Mouse (Mus musculus): ENCODE results near the gene Fcf1.

The Fcf1 gene

DNA sequence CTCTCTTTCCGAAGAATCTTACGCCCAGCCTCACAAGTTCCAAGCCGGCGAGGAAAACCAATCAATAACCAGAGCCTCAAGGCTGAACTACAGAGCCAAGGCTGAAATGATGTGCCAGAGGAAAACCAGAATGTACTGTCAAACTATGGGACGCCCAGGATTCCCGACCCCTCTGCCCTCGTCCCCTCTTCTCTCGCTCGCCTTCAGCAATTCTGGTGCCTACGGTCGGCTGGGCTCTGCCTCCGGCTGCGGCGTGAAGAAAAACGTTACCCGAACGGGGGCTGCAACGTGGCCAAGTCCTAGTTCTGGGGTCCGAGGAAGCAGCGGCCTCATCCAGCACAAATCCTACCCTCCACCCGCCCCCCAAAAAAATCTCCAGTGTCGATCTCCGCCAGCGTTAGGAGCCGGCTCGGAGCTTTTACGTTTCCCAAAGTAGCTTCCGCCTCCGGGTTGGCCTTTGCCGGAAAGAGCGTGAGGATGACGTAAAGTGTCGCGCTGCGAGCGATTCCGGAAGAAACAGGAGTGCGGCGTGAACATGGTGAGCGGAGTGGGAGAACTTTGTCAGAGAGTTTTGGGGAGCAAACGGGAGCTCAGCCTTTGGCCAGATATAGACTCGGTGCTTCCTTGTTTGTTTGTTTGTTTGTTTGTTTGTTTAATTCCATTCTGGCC, at the start of gene Fcf1, which contains the start of gene Arel1:
Gene Fcf1 (plus strand): TSS at position 470 of the 669 bp plus-strand sequence.
Gene Arel1 (minus strand): TSS at position 473 of the 669 bp plus-strand sequence.
- peak; percentile 64 for DNase-seq (ENCODE audit: low spot score)

DNA sequence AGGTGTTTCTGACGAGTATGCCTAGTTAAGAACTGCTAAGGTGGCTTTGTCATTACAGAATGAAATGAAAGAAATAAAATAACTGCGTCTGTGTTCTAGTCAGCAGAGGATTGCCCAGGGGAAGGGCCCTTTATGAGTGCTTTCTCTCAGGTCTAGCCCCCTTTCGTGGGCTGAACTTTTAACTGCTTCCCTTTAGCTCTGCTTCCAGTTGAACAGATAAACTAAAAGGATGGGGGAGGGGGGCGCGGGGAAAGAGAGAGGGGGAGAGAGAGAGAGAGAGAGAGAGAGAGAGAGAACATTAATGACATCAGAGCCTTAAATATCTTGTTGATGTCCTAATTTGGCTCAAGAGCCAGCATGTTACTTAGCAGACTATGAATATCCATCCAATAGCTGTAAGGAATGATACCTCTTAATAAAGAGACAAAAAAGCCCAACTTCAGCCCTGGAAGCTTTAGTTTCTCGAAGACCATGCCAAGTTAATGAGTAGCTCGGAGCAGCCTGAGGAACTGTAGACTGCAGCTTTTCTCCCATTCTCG, 48.7 kb upstream of the Fcf1 start:
- DNase-seq (ENCODE audit: low spot score) = no peak

DNA sequence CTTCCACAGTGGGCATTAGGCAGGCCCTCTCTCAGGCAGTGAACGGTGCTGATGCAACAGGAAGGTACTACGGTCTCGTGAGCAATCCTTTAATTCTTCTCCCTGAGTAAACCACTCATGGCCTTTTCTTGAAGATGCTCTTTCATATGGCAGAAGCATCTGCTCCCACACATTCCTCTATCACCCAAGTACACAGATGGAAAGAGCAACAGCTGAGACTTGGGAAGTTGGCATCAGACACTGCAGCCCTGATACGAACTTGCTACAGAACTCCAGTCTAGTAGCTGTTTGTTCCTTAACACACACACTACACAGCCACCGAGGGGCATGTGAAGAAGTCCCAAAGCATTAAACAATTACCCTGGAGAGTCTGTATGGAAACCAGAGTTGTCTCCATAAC, 46.4 kb upstream of the Fcf1 start:
- no peak for DNase-seq (ENCODE audit: low spot score)

DNA sequence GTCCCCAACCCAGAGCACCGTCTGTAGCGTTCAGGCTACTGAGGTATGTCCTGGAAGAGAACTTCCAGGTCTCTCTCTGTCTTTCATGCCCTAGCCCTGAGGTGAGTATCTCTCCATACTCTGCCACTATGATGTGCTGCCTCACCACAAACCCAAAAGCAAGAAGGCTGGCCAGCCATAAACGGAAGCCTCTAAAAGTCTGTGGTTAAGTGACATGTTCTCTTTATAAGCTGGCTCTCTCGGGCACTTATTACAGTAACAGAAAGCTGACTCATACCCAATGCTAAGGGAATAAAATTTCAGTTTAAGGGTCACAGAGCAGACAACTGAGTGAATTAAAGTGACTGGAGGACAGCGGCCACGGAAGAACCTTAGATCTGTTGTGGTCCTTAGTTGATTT, 44.2 kb upstream of the Fcf1 start:
- DNase-seq (ENCODE audit: low spot score) = no peak

DNA sequence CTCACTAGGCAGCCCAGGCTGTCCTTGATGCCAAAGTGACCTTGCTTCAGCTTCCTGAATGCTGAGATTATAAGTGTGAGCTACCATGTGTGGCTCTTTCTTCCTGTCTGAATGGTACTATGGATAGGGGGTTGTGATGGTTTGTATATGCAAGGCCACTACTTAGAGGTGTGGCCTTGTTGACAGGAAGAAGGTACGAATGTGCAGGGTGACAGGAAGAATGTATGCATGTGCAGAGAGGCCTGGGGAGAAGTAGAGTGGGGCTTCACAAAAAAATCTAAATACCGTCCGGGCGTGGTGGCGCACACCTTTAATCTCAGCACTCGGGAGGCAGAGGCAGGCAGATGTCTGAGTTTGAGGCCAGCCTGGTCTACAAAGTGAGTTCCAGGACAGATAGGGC, 38.5 kb upstream of the Fcf1 start:
- DNase-seq (ENCODE audit: low spot score) = no peak

DNA sequence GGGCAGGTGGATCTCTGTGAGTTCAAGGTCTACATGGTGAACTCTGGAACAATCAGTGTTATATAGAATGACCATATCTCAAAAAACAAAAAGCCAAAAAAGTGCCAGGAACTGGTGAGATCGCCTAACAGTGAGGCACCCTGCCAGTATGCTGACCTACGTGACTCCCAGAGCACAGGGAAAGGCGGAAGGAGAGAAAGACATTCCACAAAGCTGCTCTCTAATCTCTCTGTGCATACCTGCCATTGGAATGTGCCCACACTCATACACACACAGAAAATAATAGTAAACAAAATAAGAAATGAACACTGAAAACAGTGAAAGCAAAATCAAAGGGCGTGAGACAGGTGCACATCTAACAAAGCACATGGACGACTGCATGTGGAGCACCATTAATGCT, 35.4 kb upstream of the Fcf1 start:
- no peak for DNase-seq (ENCODE audit: low spot score)

DNA sequence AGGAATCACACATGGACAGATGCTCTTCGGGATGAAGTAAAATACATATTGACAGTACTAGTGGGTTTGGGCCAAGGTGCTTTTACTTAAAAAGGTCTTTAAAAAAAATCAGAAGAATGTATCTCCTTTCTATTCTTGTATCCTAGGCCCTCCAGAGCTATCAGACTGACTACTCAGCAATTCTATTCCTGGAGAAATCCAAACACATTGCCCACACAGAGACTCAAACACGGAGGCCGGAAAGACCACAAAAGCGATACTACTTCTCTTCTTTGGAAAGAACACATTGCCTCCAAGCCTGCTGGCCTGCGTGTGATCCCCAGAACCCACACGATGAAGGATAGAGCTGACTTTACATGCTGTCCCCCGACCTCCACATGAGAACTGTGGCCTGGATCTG, 31.6 kb upstream of the Fcf1 start:
- DNase-seq (ENCODE audit: low spot score) = no peak

DNA sequence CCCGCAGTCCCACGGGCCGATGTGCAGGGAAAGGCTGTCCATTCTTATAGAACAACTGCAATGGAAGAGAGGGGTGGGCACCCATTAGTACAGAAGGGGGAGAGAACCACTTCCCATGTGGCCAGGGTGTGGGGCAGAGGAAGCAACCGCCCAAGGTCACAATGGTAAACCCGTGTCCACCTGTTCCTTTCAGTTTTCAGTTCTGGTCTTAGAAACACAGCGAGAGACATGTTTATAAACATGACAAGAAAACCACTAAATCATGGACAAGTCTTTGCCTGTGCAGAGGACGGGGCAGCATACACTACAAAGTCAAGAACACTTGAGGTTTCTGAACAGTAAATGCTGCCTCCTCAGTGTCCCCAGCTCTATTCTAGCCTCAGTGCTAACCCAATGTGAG, 30.4 kb upstream of the Fcf1 start:
- no peak for DNase-seq (ENCODE audit: low spot score)

DNA sequence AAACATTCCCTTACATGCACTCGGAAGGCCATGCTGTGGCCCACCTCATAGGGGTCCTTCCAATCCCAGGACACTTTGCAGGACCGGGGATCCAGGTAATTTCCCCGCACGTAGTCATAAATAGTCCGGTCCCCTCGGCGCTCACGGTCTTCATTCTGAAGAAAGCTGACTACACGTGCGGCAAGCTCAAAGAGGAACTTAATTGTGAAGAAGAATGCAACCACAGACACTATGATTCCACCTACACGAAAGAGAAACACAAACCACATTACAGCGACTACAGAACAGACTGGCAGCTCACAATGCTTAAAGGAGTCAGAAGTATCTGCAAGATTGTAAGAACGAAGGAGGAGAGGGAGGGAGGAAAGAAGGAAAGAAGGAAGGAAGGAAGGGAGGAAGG, 29.0 kb upstream of the Fcf1 start:
- no peak for DNase-seq (ENCODE audit: low spot score)

DNA sequence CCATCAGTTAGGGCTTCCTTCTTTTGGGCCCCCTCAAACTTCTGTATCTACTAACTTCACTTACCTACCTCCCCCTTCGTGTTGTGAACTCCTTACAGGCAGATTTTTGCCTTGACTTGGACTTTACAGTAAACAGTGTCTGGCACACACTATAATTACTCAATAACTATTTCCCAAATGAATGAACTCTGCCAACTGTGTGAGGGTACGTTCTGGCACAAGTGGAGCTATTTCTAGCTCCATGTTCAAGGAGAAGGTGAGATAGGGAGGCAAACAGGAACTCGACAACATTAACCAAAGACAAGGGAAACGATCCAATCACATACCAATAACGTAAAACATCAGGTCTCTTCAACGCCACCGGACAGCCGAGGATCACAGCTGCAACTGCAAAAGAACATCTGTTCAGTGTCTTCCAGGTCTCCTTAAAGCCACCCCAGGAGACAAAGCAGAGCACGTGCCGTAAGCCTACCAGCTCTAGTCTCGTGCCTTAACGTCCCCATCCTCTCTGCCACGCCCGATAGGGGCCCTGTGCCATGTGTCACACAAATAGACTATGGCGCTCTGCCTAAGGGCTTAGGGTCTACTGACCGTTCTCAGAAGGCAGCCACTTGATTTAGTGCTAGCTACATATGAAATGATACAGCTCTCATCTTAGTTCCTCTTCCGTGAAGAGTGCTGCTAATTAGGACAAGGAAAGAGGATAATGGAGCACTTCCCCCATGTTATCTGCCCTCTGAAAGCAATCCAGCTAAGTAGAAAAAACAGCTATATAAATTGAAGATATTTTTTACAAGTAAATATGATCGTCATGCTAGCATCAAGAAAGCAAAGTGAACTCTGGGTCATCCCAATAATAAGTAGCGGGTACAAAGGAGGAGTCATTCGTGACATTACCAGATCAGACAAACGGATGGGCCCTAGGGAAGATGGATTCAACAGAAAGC, 27.4 kb upstream of the Fcf1 start:
- DNase-seq (ENCODE audit: low spot score) = no peak

DNA sequence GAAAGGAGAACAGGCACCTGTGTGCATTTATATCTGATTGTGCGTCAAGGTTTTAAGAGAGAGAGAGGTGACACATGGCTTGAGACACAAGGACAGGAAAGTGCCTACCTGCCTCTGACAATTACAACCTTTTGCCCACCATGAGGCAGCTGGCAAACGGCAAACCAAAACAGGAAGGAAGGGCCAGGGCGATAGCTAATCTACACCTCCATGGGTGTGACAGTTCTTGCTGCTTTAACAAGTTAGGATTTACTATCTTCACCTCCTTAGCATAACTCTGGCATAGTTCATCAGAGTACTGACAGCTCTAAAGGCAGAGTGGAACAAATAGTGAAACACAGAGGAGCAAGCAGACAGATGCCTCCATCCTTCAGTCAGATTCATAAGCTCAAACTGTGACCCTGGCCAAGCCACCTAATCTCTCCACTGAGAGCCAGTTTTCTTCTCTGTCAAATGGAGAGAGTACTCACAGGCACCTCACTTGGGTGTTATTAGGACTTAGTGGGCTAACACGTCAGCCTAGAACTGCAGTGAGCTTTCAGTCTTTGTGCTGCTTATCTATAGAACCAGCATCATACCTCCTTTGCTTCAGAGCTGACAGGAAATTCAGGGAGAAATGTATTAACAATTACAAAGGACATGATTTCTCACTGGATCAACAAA, 26.4 kb upstream of the Fcf1 start:
- no peak for DNase-seq (ENCODE audit: low spot score)

DNA sequence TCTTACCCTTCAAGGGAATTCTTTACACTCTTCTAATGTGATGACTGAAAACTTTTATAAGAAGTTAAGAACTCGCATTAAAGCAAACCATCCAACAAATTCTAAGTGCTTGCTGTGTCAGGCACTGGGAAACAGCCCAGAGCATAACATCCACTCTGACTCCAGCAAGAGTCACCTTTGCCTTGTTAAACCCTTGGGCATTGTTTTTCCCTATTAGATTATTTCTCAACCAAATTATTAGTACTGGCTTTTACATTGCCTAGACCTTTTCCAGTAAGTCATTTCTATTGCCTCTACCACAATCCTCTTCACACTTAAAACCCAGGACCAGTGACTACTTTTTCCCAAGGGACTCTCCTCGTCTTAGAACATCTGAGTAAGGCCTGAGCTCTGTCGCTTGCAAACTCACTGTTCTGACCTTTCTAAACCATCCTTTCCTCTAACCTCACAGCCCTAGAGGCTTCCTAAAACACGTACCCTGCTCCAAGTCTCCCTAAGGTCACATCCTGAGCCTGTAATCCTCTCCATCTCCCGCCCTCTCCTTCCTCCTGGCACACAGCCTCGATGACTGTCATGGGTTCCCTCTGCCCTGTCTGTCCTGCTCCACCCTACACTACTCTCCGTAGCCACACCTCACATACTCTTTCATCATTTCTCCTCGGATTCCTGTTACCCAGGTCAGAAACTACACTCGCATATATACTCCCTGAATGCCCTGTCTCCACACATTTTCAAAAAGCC, 25.7 kb upstream of the Fcf1 start:
- no peak for DNase-seq (ENCODE audit: low spot score)

DNA sequence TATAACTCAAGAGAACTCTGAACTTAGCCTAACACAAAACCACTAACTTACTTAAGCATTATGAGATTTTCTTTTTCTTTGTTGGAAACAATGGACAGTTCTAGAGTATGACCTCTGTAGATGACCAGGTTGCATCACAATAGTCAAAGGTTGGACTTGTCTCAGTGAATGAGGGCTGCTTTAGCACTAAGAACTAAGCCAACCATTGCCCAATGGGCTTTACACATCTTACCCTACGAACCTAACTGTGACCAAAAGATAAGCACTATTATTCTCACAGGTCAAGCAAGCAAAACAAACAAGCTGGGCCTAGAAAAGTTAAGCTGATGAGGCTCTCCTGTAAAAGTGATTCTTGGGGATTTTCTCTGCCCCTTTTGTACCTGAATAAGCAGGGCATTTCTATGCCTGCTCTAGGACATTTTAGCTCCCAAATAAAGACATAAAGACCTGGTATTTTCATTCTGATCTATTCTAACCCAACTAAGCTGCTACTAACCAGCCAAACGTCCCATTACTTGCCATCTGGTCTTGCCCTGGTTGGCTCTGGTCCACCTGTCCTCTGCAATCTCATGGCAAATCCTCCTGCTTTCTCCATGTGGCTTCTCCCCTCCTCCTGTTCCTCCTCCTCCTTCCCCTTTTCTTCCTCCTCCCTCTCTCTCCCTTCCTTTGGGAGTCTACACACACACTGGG, 22.7 kb upstream of the Fcf1 start:
- no peak for DNase-seq (ENCODE audit: low spot score)

DNA sequence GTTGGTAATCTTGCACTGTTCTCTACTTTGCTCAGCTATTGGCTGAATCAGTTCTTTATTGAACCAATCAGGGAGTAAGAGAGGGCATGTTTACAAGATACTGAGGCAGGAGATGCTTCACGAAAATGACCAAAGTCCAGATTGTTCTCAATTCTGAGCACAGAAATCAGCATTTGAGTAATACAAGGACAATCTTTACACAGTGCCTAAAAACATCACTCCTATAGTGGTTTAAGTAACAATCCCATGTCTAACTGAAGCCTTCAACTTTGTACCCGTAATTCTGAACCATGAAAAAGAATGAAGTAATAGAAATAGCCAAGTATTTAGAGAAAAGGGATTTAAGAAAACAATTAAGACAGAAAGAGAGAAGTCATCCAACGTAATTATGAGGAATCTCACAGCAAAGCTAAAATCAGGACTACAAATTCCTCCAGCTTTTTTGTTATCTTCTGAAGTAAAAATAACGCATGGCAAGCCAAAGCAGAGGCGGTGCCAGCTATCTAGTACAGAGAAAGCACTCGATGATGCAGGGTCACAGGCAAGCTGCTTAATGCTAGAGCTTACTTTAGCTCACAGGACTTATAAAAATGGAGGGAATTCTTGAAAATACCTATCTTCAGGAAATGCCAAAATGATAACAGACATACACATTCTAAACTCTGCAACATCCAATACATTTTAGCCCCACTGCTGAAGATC, 22.0 kb upstream of the Fcf1 start:
- DNase-seq (ENCODE audit: low spot score) = no peak

DNA sequence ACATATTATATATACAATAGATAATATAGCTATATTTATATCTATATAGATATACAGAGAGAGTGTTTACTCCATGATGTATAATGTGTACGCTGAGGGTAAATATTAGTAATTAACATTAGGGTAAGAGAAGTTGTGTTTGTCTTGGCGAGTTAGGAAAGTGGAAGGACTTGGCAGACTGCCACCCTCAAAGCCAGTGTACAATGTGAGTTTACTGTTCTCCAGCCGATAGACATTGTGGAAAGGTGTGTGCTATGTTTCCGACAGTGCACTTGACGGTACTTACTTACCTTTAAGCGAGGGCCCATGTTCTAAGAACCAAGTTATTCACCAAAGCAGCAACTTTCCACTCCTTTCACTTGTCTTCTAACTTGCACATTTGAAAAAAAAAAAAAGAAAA, 19.9 kb upstream of the Fcf1 start:
- DNase-seq (ENCODE audit: low spot score) = no peak

DNA sequence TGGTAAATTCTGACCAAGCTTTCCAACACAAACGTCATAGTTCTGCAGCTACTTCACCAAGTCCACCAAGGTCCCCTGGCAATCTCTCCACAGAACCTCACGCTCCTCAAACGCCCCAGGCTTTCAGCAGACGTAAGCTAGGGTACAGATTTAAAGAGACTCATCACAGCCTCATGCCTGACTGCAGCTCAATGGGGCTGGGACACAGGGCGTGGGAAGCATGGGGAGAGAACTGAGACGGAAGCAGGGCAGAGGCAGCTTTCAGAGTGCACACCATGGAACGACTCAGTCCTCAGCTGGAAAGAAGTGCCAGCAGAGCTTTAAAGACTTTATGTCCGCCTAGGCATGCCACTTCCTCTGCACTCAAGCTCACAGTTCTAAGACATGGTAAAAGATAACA, 19.2 kb upstream of the Fcf1 start:
- no peak for DNase-seq (ENCODE audit: low spot score)

DNA sequence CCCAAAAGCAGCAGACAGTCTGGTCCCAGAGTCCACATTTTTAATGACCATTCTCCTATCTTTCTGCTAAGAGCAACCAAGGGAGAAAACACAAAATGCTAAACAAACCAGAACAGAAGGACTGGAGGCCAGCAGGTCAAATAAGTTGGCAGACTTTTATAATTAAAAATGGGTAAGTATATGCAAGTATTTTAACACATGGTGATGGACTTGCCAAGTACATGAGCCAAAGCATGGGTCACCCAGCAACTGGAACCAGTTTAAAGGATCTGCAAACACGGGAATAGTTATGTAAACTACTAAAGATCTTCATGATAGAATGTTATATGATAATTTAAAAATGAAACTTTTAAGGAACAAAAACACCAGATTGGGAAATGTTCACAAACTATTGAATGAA, 18.3 kb upstream of the Fcf1 start:
- DNase-seq (ENCODE audit: low spot score) = no peak

DNA sequence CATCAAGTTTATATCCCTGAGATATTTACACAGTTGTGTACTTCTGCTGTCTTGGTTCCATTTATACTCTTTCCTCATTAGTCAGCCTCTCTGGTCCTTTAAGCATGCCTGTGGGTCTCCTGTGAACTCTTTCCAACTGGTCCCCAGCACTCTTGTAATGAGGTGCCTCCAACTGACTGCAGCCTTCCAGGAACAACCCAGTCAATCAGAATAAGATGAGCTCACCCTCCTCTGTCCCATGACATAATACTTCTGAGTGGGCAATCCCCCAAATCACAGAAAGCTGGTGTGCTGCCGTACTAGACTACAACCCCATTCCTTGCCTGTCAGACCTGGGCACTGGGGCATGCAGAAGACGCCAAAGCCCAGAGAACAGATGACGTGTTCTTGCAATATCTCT, 14.4 kb upstream of the Fcf1 start:
- no peak for DNase-seq (ENCODE audit: low spot score)

DNA sequence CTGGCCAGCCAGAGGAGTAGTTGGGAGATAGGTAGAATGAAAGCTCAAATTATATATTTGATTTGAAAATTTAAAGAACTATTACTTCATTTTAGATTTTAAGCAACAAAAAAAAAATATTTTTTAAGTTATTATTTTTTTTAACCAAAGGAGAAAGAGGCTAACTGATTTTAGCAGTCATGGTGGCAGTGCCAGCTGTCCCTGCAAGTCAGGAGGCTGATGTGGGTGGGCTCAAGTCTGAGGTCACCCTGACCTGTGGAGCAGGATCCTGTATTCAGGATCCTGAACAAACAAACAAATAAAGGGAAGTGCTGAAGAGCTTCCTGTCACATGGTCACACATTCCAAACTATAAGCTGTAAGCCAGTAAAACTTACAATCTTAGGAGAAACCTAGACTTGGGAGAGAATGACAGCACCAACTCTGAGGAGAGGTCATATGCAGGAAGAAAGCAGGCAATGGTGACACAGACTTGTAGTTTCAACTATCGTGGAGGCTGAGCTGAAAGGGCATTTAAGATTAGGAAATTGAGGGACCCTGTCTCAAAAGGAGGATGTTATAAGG, 11.8 kb upstream of the Fcf1 start:
- DNase-seq (ENCODE audit: low spot score) = no peak

DNA sequence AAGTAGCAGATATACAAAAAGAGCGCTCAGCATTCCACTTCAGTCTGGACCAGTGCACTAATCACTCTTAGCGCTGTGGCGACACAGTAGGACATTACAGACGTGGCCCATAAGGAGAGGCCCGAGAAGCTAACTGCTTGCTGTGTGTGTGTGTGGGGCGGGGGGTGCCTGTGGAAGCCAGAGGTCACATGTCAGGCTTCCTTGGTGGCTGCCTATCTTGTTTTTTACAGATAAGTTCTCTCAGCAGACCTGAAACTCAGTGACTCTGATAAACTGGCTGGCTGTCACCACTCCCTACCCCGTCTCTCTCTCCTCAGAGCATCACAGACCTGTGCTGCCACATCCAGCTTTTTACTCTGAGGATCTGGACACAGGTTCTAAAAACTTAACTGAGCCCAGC, 8.1 kb upstream of the Fcf1 start:
- no peak for DNase-seq (ENCODE audit: low spot score)

Data from layer of hippocampus, adult 9-10 months (tissue).